Mouse (Mus musculus): ENCODE data around the gene Ccdc14. TPM values are rescaled to one million over a fixed set of nuclear protein-coding genes. Genes with fewer than 3 reads are reported as not detected.
A peak's percentile ranks its signal among the peaks of the same experiment; 100 is the strongest.

Gene Ccdc14
- polyA plus RNA-seq, 1 experiment from 2014 or later, result 4.5 TPM

DNA sequence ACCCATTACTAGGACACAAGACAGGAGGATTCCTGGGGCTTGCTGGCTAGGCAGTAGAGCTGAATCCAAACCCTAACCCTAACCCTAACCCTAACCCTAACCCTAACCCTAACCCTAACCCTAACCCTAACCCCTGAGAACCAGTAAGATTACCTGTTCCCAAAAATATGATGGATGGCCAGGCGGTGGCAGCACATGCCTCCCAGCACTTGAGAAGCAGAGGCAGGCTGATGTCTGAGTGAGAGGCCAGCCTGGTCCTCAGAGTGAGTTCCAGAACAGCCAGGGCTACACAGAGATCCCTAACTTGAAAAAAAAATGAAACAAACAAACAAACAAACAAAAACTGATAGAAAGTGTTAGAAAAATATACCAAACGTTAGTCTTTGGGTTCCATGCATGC is 52.5 kb downstream of the Ccdc14 start:
- peaks cover 4% of the 10 kb centered on the region; the same call in 1 of the 2 replicates for H3K4me1 ChIP-seq (ENCODE audit: control insufficient read depth, insufficient read depth, low read length)
- no peak overlapping the region for H3K4me2 ChIP-seq (ENCODE audit: low read depth, low read length)
- H3K4me3 ChIP-seq (ENCODE audit: low read length), result no peak overlapping the region
- H3K9ac ChIP-seq (ENCODE audit: low read depth, low read length), result no peak overlapping the region
- WGBS, result 42% methylated on average over 2 of the region's 2 CpGs
- H3K9me3 ChIP-seq (ENCODE audit: control insufficient read depth, low read length), result no peaks in the 10 kb centered on the region
- no peaks in the 10 kb centered on the region for H3K36me3 ChIP-seq (ENCODE audit: control insufficient read depth, insufficient read depth, low read length)
- no peaks in the 10 kb centered on the region; the same call in 1 of the 2 replicates for H3K27me3 ChIP-seq (replicated peaks; ENCODE audit: control insufficient read depth, insufficient read depth, low read length)
- H3K27ac ChIP-seq (ENCODE audit: low read length), result no peak overlapping the region
- ATAC-seq, result no peak

DNA sequence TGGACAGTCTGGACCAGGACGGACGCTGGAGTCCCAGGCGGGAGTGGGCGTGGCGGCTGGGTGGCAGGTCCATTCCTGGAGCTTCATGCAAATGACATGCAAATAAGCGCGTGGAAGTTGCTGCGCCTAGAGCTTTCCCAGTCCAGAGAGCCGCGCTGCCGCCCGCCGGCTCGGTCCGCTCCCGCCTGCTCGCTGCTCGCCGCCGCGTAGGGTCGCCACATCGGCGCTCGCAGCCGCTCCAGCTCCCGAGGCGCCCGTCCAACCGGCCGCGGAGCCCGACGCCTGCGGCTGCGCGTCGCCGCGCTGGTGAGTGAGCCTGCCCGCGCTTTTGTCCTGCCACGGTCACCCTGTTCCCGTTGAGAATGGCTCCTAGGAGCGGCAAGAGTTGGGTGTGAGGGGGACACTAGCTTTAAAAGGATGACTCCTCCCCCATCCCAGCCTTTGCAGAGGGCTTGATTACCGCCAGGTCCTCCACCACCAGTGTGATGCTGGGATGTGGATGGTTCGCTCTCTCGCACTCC is 54.7 kb downstream of the Ccdc14 start, which contains the start of gene Mylk:
Gene Mylk, plus strand, starts transcription at position 146 of the 521 bp plus-strand sequence.
- H3K9me3 ChIP-seq (ENCODE audit: control insufficient read depth, low read length), result no peaks in the 10 kb centered on the region
- peak within 1 kb of the TSS; percentile 62 for H3K9ac ChIP-seq (ENCODE audit: low read depth, low read length)
- no peaks in the 10 kb centered on the region for H3K36me3 ChIP-seq (ENCODE audit: control insufficient read depth, insufficient read depth, low read length)
- peak; percentile 96 for ATAC-seq
- no peaks in the 10 kb centered on the region; the same call in 1 of the 2 replicates for H3K27me3 ChIP-seq (replicated peaks; ENCODE audit: control insufficient read depth, insufficient read depth, low read length)
- peaks cover 4% of the 10 kb centered on the region; the same call in 1 of the 2 replicates for H3K4me1 ChIP-seq (ENCODE audit: control insufficient read depth, insufficient read depth, low read length)
- peak within 1 kb of the TSS; percentile 92 for H3K4me2 ChIP-seq (ENCODE audit: low read depth, low read length)
- peak within 1 kb of the TSS; percentile 51 for H3K4me3 ChIP-seq (ENCODE audit: low read length)
- under 1% methylated on average over 48 of the region's 48 CpGs for WGBS
- H3K27ac ChIP-seq (ENCODE audit: low read length), result no peak within 1 kb of the TSS

DNA sequence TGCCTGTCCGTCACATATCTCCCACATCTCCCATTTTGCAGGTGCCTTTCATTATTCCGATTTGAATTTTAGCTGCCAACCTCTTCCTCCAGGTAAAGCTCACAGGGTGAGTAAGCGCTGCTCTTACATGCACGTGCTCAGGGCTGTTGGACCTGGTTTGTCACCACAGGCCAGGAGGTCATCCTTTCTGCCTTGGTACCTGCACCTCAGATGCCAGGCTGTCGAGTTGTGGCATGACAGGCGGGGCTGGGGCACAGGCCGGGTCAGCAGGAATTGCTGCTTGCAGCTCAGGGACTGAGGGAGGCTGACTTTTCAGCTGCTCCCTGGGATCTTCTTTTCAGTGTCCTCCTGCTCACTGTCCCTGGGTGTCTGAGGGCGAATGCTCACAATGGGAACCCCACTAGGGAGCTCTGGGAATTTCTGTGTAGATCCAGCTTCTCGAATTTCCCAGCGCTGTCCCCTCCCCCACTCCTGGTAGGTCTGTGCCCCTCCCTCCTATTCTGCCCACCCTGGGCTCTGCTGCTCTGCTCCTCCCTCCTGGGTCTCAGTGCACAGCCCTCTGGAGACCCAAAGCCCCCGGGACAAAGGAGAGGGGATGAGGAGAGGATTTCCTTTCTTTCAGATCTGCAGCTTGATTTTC is 57.8 kb downstream of the Ccdc14 start:
- ATAC-seq, result no peak

DNA sequence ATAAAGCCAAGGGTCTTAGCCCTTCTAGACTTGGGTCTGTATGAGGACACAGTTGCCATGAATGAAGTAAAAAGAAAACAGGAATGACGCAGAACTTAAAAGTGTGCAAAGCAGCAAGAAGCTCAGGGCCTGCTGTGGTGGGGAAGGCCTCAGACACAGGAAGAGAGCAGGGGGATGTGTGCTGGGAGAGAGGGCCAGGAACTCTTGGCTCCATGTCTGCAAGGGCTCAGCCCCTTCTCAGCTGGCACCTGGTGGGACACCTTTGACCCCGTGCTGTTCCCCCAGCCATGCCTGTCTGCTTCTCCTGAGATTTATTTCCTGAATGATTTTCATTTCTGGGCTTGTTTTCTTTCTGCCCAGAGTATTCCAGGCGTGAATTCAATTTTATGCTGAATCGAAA is 59.1 kb downstream of the Ccdc14 start:
- no peak overlapping the region for H3K4me3 ChIP-seq (ENCODE audit: low read length)

More for the DNA sequence above, 57.8 kb downstream of the Ccdc14 start:
- H3K9ac ChIP-seq (ENCODE audit: low read depth, low read length), result no peak overlapping the region
- no peak overlapping the region for H3K27ac ChIP-seq (ENCODE audit: low read length)
- H3K27me3 ChIP-seq (replicated peaks; ENCODE audit: control insufficient read depth, insufficient read depth, low read length), result no peaks in the 10 kb centered on the region; the same call in 1 of the 2 replicates
- no peaks in the 10 kb centered on the region for H3K9me3 ChIP-seq (ENCODE audit: control insufficient read depth, low read length)
- H3K4me3 ChIP-seq (ENCODE audit: low read length), result no peak overlapping the region
- H3K4me1 ChIP-seq (ENCODE audit: control insufficient read depth, insufficient read depth, low read length), result peaks cover 4% of the 10 kb centered on the region; the same call in 1 of the 2 replicates
- WGBS, result 33% methylated on average over 11 of the region's 11 CpGs
- no peaks in the 10 kb centered on the region for H3K36me3 ChIP-seq (ENCODE audit: control insufficient read depth, insufficient read depth, low read length)
- H3K4me2 ChIP-seq (ENCODE audit: low read depth, low read length), result no peak overlapping the region

DNA sequence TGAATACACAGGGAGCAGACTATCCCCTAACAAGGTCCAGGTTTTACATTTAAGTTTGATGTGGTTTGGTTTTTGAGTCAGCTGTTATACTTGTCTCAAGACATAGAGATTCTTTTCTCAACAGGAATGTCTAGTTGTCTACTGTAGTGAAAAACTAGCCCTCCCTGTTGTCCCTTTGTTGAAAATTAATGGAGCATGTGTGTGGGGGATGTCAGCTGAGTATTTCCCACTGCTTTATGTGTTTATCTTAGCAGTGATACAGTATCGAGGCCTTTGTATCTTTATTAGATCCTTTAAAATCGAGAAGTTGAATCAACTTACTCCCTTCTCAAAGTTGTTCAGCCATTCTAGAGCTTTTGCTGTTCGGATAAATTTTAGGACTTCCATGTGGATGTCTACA is 61.6 kb downstream of the Ccdc14 start:
- Histone ChIP-seq H3K4me3 (ENCODE audit: low read length) (no peak overlapping the region), H3K9ac (ENCODE audit: low read depth, low read length) (no peak overlapping the region), H3K4me2 (ENCODE audit: low read depth, low read length) (no peak overlapping the region), H3K27ac (ENCODE audit: low read length) (no peak overlapping the region), H3K36me3 (ENCODE audit: control insufficient read depth, insufficient read depth, low read length) (no peaks in the 10 kb centered on the region), H3K27me3 (replicated peaks; ENCODE audit: control insufficient read depth, insufficient read depth, low read length) (no peaks in the 10 kb centered on the region), H3K4me1 (ENCODE audit: control insufficient read depth, insufficient read depth, low read length) (no peaks in the 10 kb centered on the region), H3K9me3 (ENCODE audit: control insufficient read depth, low read length) (no peaks in the 10 kb centered on the region)
- no peak for ATAC-seq
- WGBS, result 75% methylated on average over 3 of the region's 3 CpGs

More for the DNA sequence above, 59.1 kb downstream of the Ccdc14 start:
- 75% methylated on average over 4 of the region's 4 CpGs for WGBS
- Histone ChIP-seq H3K9me3 (ENCODE audit: control insufficient read depth, low read length) (no peaks in the 10 kb centered on the region), H3K36me3 (ENCODE audit: control insufficient read depth, insufficient read depth, low read length) (no peaks in the 10 kb centered on the region), H3K27ac (ENCODE audit: low read length) (no peak overlapping the region), H3K27me3 (replicated peaks; ENCODE audit: control insufficient read depth, insufficient read depth, low read length) (no peaks in the 10 kb centered on the region; the same call in 1 of the 2 replicates), H3K4me2 (ENCODE audit: low read depth, low read length) (no peak overlapping the region), H3K4me1 (ENCODE audit: control insufficient read depth, insufficient read depth, low read length) (peaks cover 4% of the 10 kb centered on the region; the same call in 1 of the 2 replicates), H3K9ac (ENCODE audit: low read depth, low read length) (no peak overlapping the region)
- no peak for ATAC-seq

DNA sequence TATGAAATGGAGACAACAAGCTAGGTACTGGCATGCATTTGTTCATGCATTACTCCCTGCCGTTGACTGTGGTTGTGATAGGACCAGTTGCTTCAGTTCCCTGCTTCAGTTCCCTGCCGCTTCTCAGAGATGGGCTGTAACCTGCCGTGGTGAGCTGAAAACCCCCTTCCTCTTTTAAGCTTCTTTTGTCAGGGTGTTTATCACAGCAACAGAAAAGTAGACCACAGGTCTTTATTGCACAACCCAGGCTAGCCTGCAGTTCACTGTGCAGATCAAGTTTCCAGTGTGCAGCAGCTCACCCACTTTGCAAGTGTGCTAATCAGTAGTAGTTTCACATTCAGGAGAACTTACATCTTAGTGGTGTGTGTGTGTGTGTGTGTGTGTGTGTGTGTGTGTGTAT is 62.6 kb downstream of the Ccdc14 start:
- no peak for ATAC-seq
- Histone ChIP-seq H3K27me3 (replicated peaks; ENCODE audit: control insufficient read depth, insufficient read depth, low read length) (no peaks in the 10 kb centered on the region), H3K4me3 (ENCODE audit: low read length) (no peak overlapping the region), H3K27ac (ENCODE audit: low read length) (no peak overlapping the region), H3K36me3 (ENCODE audit: control insufficient read depth, insufficient read depth, low read length) (no peaks in the 10 kb centered on the region), H3K4me1 (ENCODE audit: control insufficient read depth, insufficient read depth, low read length) (no peaks in the 10 kb centered on the region), H3K9ac (ENCODE audit: low read depth, low read length) (no peak overlapping the region), H3K9me3 (ENCODE audit: control insufficient read depth, low read length) (no peaks in the 10 kb centered on the region), H3K4me2 (ENCODE audit: low read depth, low read length) (no peak overlapping the region)
- WGBS, result 81% methylated on average over 3 of the region's 3 CpGs

DNA sequence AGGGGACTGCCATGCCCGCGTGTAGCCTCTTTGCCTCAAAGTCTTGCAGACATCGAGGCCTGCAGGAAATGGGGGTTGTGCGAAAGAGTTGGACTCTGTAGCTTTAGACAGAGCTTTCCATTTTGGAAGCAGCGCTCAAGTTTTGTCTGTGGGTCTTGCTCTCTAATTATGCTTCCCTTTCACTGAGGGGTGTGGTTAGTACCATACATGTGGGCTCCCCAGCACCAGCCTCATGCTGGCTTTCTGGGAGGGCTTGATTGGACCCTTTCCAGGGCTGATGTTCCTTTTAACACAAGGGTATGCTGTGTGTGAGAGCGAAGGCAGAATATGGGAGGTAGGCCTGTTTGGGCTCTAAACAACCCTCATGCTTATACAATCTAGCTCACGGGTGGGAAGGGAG is 66.6 kb downstream of the Ccdc14 start:
- Histone ChIP-seq H3K27me3 (replicated peaks; ENCODE audit: control insufficient read depth, insufficient read depth, low read length) (no peaks in the 10 kb centered on the region), H3K9ac (ENCODE audit: low read depth, low read length) (no peak overlapping the region), H3K36me3 (ENCODE audit: control insufficient read depth, insufficient read depth, low read length) (no peaks in the 10 kb centered on the region), H3K27ac (ENCODE audit: low read length) (no peak overlapping the region), H3K4me2 (ENCODE audit: low read depth, low read length) (no peak overlapping the region), H3K9me3 (ENCODE audit: control insufficient read depth, low read length) (no peaks in the 10 kb centered on the region), H3K4me1 (ENCODE audit: control insufficient read depth, insufficient read depth, low read length) (no peaks in the 10 kb centered on the region), H3K4me3 (ENCODE audit: low read length) (no peak overlapping the region)
- ATAC-seq, result no peak
- WGBS, result 85% methylated on average over 7 of the region's 7 CpGs

DNA sequence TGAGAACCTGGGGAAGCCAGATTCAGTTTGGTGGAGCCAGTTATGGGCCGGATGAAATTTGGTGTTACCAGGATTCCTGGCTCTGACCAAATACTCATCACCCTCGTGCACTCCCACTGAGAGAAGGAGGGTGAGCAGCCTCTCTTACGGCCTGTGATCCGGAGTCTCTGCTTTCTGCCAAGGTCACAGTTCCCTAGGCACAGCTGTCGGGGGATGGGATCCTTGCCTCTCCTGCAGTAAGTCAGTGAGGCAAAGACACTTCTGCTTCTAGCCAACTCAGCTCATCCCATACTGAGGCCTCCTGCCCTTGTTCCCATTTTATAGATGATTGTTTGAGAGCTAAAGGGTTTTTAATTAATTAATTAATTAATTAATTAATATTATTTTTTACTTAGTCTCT is 67.8 kb downstream of the Ccdc14 start:
- ATAC-seq, result no peak
- no peak overlapping the region for H3K4me2 ChIP-seq (ENCODE audit: low read depth, low read length)
- no peaks in the 10 kb centered on the region for H3K27me3 ChIP-seq (replicated peaks; ENCODE audit: control insufficient read depth, insufficient read depth, low read length)
- H3K36me3 ChIP-seq (ENCODE audit: control insufficient read depth, insufficient read depth, low read length), result no peaks in the 10 kb centered on the region
- H3K9me3 ChIP-seq (ENCODE audit: control insufficient read depth, low read length), result no peaks in the 10 kb centered on the region
- WGBS, result 60% methylated on average over 5 of the region's 5 CpGs
- no peak overlapping the region for H3K4me3 ChIP-seq (ENCODE audit: low read length)
- H3K27ac ChIP-seq (ENCODE audit: low read length), result no peak overlapping the region
- H3K4me1 ChIP-seq (ENCODE audit: control insufficient read depth, insufficient read depth, low read length), result no peaks in the 10 kb centered on the region
- H3K9ac ChIP-seq (ENCODE audit: low read depth, low read length), result no peak overlapping the region

DNA sequence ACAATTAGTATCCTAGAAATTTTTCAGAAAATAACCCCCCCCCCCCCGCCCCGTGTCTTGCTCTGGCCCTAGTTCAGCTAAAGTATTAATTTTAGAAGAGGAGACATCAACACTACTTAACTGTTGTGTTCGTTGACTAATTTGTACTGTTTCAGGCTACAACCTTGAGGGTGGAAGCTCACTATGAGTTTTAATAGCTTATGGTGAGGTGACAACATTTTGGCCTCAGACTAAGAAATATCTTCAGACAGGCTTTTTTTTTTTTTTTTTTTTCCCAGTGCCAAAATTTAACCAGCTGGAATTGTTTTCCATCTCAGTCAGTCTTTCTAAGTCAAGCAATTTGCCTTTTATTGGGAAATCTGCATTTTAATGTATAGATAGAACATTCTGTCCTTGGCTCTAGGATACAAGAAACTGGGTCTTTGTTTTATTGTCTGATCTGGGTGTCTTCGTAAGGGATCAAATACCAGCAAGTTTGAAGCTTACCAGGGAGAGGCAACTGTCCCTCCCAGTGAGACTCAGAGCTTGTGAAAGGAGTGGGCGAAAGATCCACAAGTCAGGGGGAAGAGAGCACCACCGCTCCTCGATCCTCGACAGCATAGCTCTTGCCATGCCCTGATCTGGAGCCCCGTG is 73.7 kb downstream of the Ccdc14 start:
- Histone ChIP-seq H3K9me3 (ENCODE audit: control insufficient read depth, low read length) (no peaks in the 10 kb centered on the region), H3K4me1 (ENCODE audit: control insufficient read depth, insufficient read depth, low read length) (no peaks in the 10 kb centered on the region), H3K9ac (ENCODE audit: low read depth, low read length) (no peak overlapping the region), H3K27me3 (replicated peaks; ENCODE audit: control insufficient read depth, insufficient read depth, low read length) (no peaks in the 10 kb centered on the region), H3K4me2 (ENCODE audit: low read depth, low read length) (no peak overlapping the region), H3K4me3 (ENCODE audit: low read length) (no peak overlapping the region), H3K36me3 (ENCODE audit: control insufficient read depth, insufficient read depth, low read length) (no peaks in the 10 kb centered on the region), H3K27ac (ENCODE audit: low read length) (no peak overlapping the region)
- whole genome bisulfite sequencing, result 87% methylated on average over 9 of the region's 9 CpGs
- no peak for ATAC-seq
